In genomic region chr13:64030792-64031191, GRCm38 (mm10) we compare ENCODE assay signal across 24 mouse cellular contexts. TPM values are rescaled to one million over a fixed set of nuclear protein-coding genes. Genes with fewer than 3 reads are reported as not detected.
A peak's percentile ranks its signal among the peaks of the same experiment; 100 is the strongest.
DNase-seq lines count a peak whose midpoint lies in the region; ATAC-seq and TF ChIP-seq lines count a peak whose summit lies in the region.
"Had no signal": no experiment of that assay in that cellular context is flagged by ENCODE, and none has a peak within 500 bp of the region (broad histone marks: within the 10 kb centered on the region; RNA-seq: fewer than 3 reads in every experiment).

No protein-coding gene starts in this region.

- 32% methylated on average over 1 of the region's 1 CpGs for WGBS in kidney, adult 2 months
- WGBS in kidney, embryonic 14.5 days = 17% methylated on average over 1 of the region's 1 CpGs
- WGBS in neural tube, embryonic 15.5 days = 58% methylated on average over 1 of the region's 1 CpGs

- H3K9me3 ChIP-seq in kidney, embryonic 14.5 days (ENCODE audit: control insufficient read depth, low read length) = no peaks in the 10 kb centered on the region
- H3K9me3 ChIP-seq in neural tube, embryonic 15.5 days (replicated peaks) = no peaks in the 10 kb centered on the region
- H3K9me3 ChIP-seq: hindbrain, embryonic 13.5 days; limb, embryonic 15.5 days had no signal

- H3K27ac ChIP-seq in kidney, adult 2 months (ENCODE audit: insufficient read depth, low read depth, low read length) = no peak overlapping the region
- H3K27ac ChIP-seq in kidney, embryonic 14.5 days (ENCODE audit: low read depth, low read length) = no peak overlapping the region
- no peak overlapping the region for H3K27ac ChIP-seq in neural tube, embryonic 15.5 days (replicated peaks)
- H3K27ac ChIP-seq: hindbrain, embryonic 13.5 days; limb, embryonic 15.5 days had no signal

- H3K4me2 ChIP-seq in kidney, embryonic 14.5 days (replicated peaks; ENCODE audit: low read depth, low read length) = no peak overlapping the region
- H3K4me2 ChIP-seq in neural tube, embryonic 15.5 days = no peak overlapping the region
- H3K4me2 ChIP-seq: hindbrain, embryonic 13.5 days; limb, embryonic 15.5 days; lung, embryonic 14.5 days had no signal

- TF ChIP-seq CTCF in kidney, adult 2 months (conservative IDR thresholded peaks at IDR 0.05; ENCODE audit: insufficient read depth, insufficient read length, low read depth, low read length) = no peak

- DNase-seq in adrenal gland, adult 2 months = peak; percentile 41
- no peak for DNase-seq in adrenal gland, postnatal 10 days
- peak; percentile 93 for DNase-seq in kidney, adult 2 months
- peak; percentile 31 for DNase-seq in 3T3-L1 (ENCODE audit: low read depth, low spot score)
- peak; percentile 87 to 90 for DNase-seq in kidney, postnatal 25 days
- DNase-seq in urinary bladder, postnatal 25 days (ENCODE audit: low spot score) = no peak
- DNase-seq: cerebellum, adult 9-10 months; gastrocnemius, postnatal 25 days; heart, postnatal 10 days; thymus, postnatal 25 days had no signal

- H3K9ac ChIP-seq in kidney, embryonic 14.5 days (ENCODE audit: low read depth, low read length) = no peak overlapping the region
- H3K9ac ChIP-seq in neural tube, embryonic 15.5 days (replicated peaks) = no peak overlapping the region
- H3K9ac ChIP-seq: hindbrain, embryonic 13.5 days; limb, embryonic 15.5 days; lung, embryonic 14.5 days had no signal

- no peaks in the 10 kb centered on the region for H3K4me1 ChIP-seq in kidney, adult 2 months (ENCODE audit: control insufficient read depth, insufficient read depth, low read length)
- H3K4me1 ChIP-seq in kidney, embryonic 14.5 days (ENCODE audit: control insufficient read depth, insufficient read depth, low read length) = peaks cover 4% of the 10 kb centered on the region; the same call in 1 of the 2 replicates
- no peaks in the 10 kb centered on the region for H3K4me1 ChIP-seq in neural tube, embryonic 15.5 days
- H3K4me1 ChIP-seq: limb, embryonic 15.5 days had no signal

- TF ChIP-seq POLR2A in kidney, adult 2 months (IDR thresholded peaks at IDR 0.05; ENCODE audit: low read depth, low read length) = no peak

- no peaks in the 10 kb centered on the region for H3K27me3 ChIP-seq in kidney, adult 2 months (replicated peaks; ENCODE audit: control insufficient read depth, insufficient read depth, low read length)
- no peaks in the 10 kb centered on the region for H3K27me3 ChIP-seq in kidney, embryonic 14.5 days (ENCODE audit: control insufficient read depth, insufficient read depth, low read length)
- H3K27me3 ChIP-seq in neural tube, embryonic 15.5 days (replicated peaks) = no peaks in the 10 kb centered on the region
- H3K27me3 ChIP-seq: limb, embryonic 15.5 days had no signal

- no peak overlapping the region for H3K4me3 ChIP-seq in kidney, adult 2 months (ENCODE audit: insufficient read depth, low read depth, low read length)
- no peak overlapping the region for H3K4me3 ChIP-seq in kidney, embryonic 14.5 days (ENCODE audit: low read length)
- no peak overlapping the region for H3K4me3 ChIP-seq in neural tube, embryonic 15.5 days (replicated peaks)
- H3K4me3 ChIP-seq: hindbrain, embryonic 13.5 days; limb, embryonic 15.5 days had no signal

- H3K36me3 ChIP-seq in kidney, adult 2 months (ENCODE audit: control insufficient read depth, insufficient read depth, low read length) = no peaks in the 10 kb centered on the region
- H3K36me3 ChIP-seq in kidney, embryonic 14.5 days (ENCODE audit: control insufficient read depth, insufficient read depth, low read length) = no peaks in the 10 kb centered on the region
- no peaks in the 10 kb centered on the region for H3K36me3 ChIP-seq in neural tube, embryonic 15.5 days
- H3K36me3 ChIP-seq: hindbrain, embryonic 13.5 days; limb, embryonic 15.5 days had no signal

- no peak for ATAC-seq in kidney, embryonic 14.5 days (ENCODE audit: low FRiP score, low TSS enrichment)
- ATAC-seq in neural tube, embryonic 15.5 days (ENCODE audit: low FRiP score) = no peak
- ATAC-seq: midbrain, embryonic 16.5 days had no signal

RNA-seq across cellular contexts. Expression of gene Hsd17b3, which starts 58.2 kb away (rescaled TPM):
- total RNA-seq in adrenal gland, adult 2 months (2021) = 1 to 10 TPM in 1 of 2 experiments, under 1 TPM in 1; 0.63 to 2.0 TPM
- polyA plus RNA-seq in adrenal gland, adult 2 months (2012; rRNA removed) = not detected in 2 replicates
- total RNA-seq in adrenal gland, postnatal 10 days (2021) = not detected
- not detected in 2 replicates for polyA plus RNA-seq in kidney, adult 2 months (2012; rRNA removed)
- polyA plus RNA-seq in kidney, embryonic 14.5 days (2014; fragmentation: Nextera tagmentation; extraction: Ambion mirVana) = not detected in 2 replicates
- not detected in 2 replicates for polyA plus RNA-seq in neural tube, embryonic 15.5 days (2015; fragmentation: Nextera tagmentation; extraction: Ambion mirVana)
- total RNA-seq: gastrocnemius, postnatal 25 days; heart, adult 8-10 months; heart, postnatal 10 days; layer of hippocampus, postnatal 14 days; left cerebral cortex, postnatal 10 days; megakaryocyte progenitor cell, adult 5-6 weeks; MEL had no signal
- polyA plus RNA-seq: forebrain, embryonic 11.5 days; hindbrain, embryonic 13.5 days; intestine, embryonic 14.5 days; limb, embryonic 15.5 days; lung, embryonic 14.5 days; midbrain, embryonic 16.5 days; stomach, embryonic 16.5 days had no signal

Comparison
In these comparisons a context has a peak if more than half of its experiments do, and no peak if none do; other contexts are left out.
1. DNase-seq: peak in adrenal gland, adult 2 months (single experiment), kidney, adult 2 months (single experiment), 3T3-L1 (single experiment) and kidney, postnatal 25 days (2 of 2); none in adrenal gland, postnatal 10 days (single experiment) and urinary bladder, postnatal 25 days (single experiment).